Mouse (Mus musculus): ENCODE results near the gene Grm3. TPM values are rescaled to one million over a fixed set of nuclear protein-coding genes. Genes with fewer than 3 reads are reported as not detected.

Gene Grm3
- total and polyA plus RNA-seq, 2 experiments from 2014 or later = 96.0 to 243 TPM

- TF ChIP-seq CTCF (IDR thresholded peaks at IDR 0.05; ENCODE audit: low read depth) = no peak
- DNase-seq (ENCODE audit: low spot score) (no peak), ATAC-seq (no peak)
- Histone ChIP-seq H3K4me2 (ENCODE audit: low read depth, low read length) (peak overlapping the region; percentile 83), H3K4me1 (ENCODE audit: insufficient read depth, low read length) (no peaks in the 10 kb centered on the region), H3K36me3 (ENCODE audit: insufficient read depth, low read length) (no peaks in the 10 kb centered on the region), H3K9ac (replicated peaks; ENCODE audit: low read length) (no peak overlapping the region), H3K27me3 (ENCODE audit: insufficient read depth, low read length) (no peaks in the 10 kb centered on the region), H3K27ac (0 out of 2 replicates have a peak overlapping the region, but pooled peaks have one; percentile 2), H3K9me3 (ENCODE audit: low read length) (no peaks in the 10 kb centered on the region), H3K4me3 (ENCODE audit: low read length) (0 out of 2 replicates have a peak overlapping the region, but pooled peaks have one; percentile 6)
Observed at GRCm38 (mm10) chr5:9721136-9721535, 3.8 kb downstream of the Grm3 start.

- 65% methylated on average over 5 of the region's 5 CpGs for WGBS
- Histone ChIP-seq H3K4me1 (ENCODE audit: insufficient read depth, low read length) (no peaks in the 10 kb centered on the region), H3K27me3 (ENCODE audit: insufficient read depth, low read length) (no peaks in the 10 kb centered on the region), H3K27ac (0 out of 2 replicates have a peak overlapping the region, but pooled peaks have one; percentile 7), H3K4me3 (ENCODE audit: low read length) (no peak overlapping the region), H3K4me2 (ENCODE audit: low read depth, low read length) (no peak overlapping the region), H3K36me3 (ENCODE audit: insufficient read depth, low read length) (no peaks in the 10 kb centered on the region), H3K9ac (replicated peaks; ENCODE audit: low read length) (no peak overlapping the region), H3K9me3 (ENCODE audit: low read length) (no peaks in the 10 kb centered on the region; the same call in 1 of the 2 replicates)
- 0 out of 2 replicates have a peak, but pooled peaks have one; percentile 40 for ATAC-seq
- DNase-seq (ENCODE audit: low spot score) = peak; percentile 58
- no peak for TF ChIP-seq CTCF (IDR thresholded peaks at IDR 0.05; ENCODE audit: low read depth)
Observed at GRCm38 (mm10) chr5:9716295-9716694, 8.7 kb downstream of the Grm3 start.

- no peaks in the 10 kb centered on the region for H3K27me3 ChIP-seq (ENCODE audit: insufficient read depth, low read length)
- H3K9ac ChIP-seq (replicated peaks; ENCODE audit: low read length) = no peak overlapping the region
- DNase-seq (ENCODE audit: low spot score) (no peak), ATAC-seq (no peak)
- no peaks in the 10 kb centered on the region for H3K36me3 ChIP-seq (ENCODE audit: insufficient read depth, low read length)
- WGBS = 84% methylated on average over 1 of the region's 1 CpGs
- H3K27ac ChIP-seq = no peak overlapping the region
- H3K4me3 ChIP-seq (ENCODE audit: low read length) = no peak overlapping the region
- H3K4me2 ChIP-seq (ENCODE audit: low read depth, low read length) = no peak overlapping the region
- no peaks in the 10 kb centered on the region for H3K4me1 ChIP-seq (ENCODE audit: insufficient read depth, low read length)
- TF ChIP-seq CTCF (IDR thresholded peaks at IDR 0.05; ENCODE audit: low read depth) = no peak
- no peaks in the 10 kb centered on the region for H3K9me3 ChIP-seq (ENCODE audit: low read length)
Observed at GRCm38 (mm10) chr5:9707096-9707495, 17.9 kb downstream of the Grm3 start.

GRCm38 (mm10) chr5:9703385-9704009 is 21.5 kb downstream of the Grm3 start:
- no peaks in the 10 kb centered on the region for H3K4me1 ChIP-seq (ENCODE audit: insufficient read depth, low read length)
- 35% methylated on average over 3 of the region's 3 CpGs for WGBS
- H3K27ac ChIP-seq = 0 out of 2 replicates have a peak overlapping the region, but pooled peaks have one; percentile 26
- no peak overlapping the region for H3K9ac ChIP-seq (replicated peaks; ENCODE audit: low read length)
- H3K4me2 ChIP-seq (ENCODE audit: low read depth, low read length) = no peak overlapping the region
- no peak overlapping the region for H3K4me3 ChIP-seq (ENCODE audit: low read length)
- H3K27me3 ChIP-seq (ENCODE audit: insufficient read depth, low read length) = no peaks in the 10 kb centered on the region
- TF ChIP-seq CTCF (IDR thresholded peaks at IDR 0.05; ENCODE audit: low read depth) = peak; percentile 46; the same call in 1 of the 2 replicates
- H3K9me3 ChIP-seq (ENCODE audit: low read length) = no peaks in the 10 kb centered on the region
- peak; percentile 77 for ATAC-seq
- no peaks in the 10 kb centered on the region; the same call in 1 of the 2 replicates for H3K36me3 ChIP-seq (ENCODE audit: insufficient read depth, low read length)
- DNase-seq (ENCODE audit: low spot score) = peak; percentile 62

GRCm38 (mm10) chr5:9702656-9703384 is 22.1 kb downstream of the Grm3 start:
- Histone ChIP-seq H3K9me3 (ENCODE audit: low read length) (no peaks in the 10 kb centered on the region), H3K4me1 (ENCODE audit: insufficient read depth, low read length) (no peaks in the 10 kb centered on the region), H3K4me3 (ENCODE audit: low read length) (no peak overlapping the region), H3K4me2 (ENCODE audit: low read depth, low read length) (no peak overlapping the region), H3K36me3 (ENCODE audit: insufficient read depth, low read length) (no peaks in the 10 kb centered on the region; the same call in 1 of the 2 replicates), H3K27ac (0 out of 2 replicates have a peak overlapping the region, but pooled peaks have one; percentile 38), H3K9ac (replicated peaks; ENCODE audit: low read length) (no peak overlapping the region), H3K27me3 (ENCODE audit: insufficient read depth, low read length) (no peaks in the 10 kb centered on the region)
- WGBS = 18% methylated on average over 3 of the region's 3 CpGs
- DNase-seq (ENCODE audit: low spot score) (peak; percentile 30), ATAC-seq (0 out of 2 replicates have a peak, but pooled peaks have one; percentile 18)
- TF ChIP-seq CTCF (IDR thresholded peaks at IDR 0.05; ENCODE audit: low read depth) = no peak

- Histone ChIP-seq H3K4me3 (ENCODE audit: low read length) (no peak overlapping the region), H3K36me3 (ENCODE audit: insufficient read depth, low read length) (no peaks in the 10 kb centered on the region), H3K27ac (no peak overlapping the region), H3K4me2 (ENCODE audit: low read depth, low read length) (no peak overlapping the region), H3K9me3 (ENCODE audit: low read length) (no peaks in the 10 kb centered on the region), H3K4me1 (ENCODE audit: insufficient read depth, low read length) (no peaks in the 10 kb centered on the region), H3K9ac (replicated peaks; ENCODE audit: low read length) (no peak overlapping the region), H3K27me3 (ENCODE audit: insufficient read depth, low read length) (no peaks in the 10 kb centered on the region)
- 88% methylated on average over 1 of the region's 1 CpGs for WGBS
- TF ChIP-seq CTCF (IDR thresholded peaks at IDR 0.05; ENCODE audit: low read depth) = no peak
- ATAC-seq = no peak
- DNase-seq (ENCODE audit: low spot score) = no peak
Observed at GRCm38 (mm10) chr5:9692333-9692732, 32.6 kb downstream of the Grm3 start.

Measured in hindbrain, postnatal 0 days (tissue).